Mouse (Mus musculus): ENCODE results near the gene Hexb.

- no peak for TF ChIP-seq CTCF (IDR thresholded peaks at IDR 0.05; ENCODE audit: control insufficient read depth, insufficient read depth, insufficient read length)
- no peak for TF ChIP-seq CEBPB (IDR thresholded peaks at IDR 0.05; ENCODE audit: low read depth)
Measured at GRCm38 (mm10) chr13:97244712-97245105, 46.6 kb upstream of the Hexb start.

All from C2C12 (cell line).